Mouse (Mus musculus) liver, embryonic 11.5 days (tissue): Measurements from ENCODE around the gene Olfm2. TPM values are rescaled to one million over a fixed set of nuclear protein-coding genes. Genes with fewer than 3 reads are reported as not detected.

Experiments
- ATAC-seq: fragments of 200-750 bp; cut with Nextera tagmentation; replicated peaks from 2 replicates; pipeline ENCODE4 v1.8.0; 2017; ENCODE audit warnings: moderate number of reproducible peaks, mild to moderate bottlenecking, moderate TSS enrichment, moderate library complexity; ENCODE audit not compliant: low FRiP score
- DNase-seq: peaks from one replicate; pipeline ENCODE4 v3.0.0-alpha.2; 2017; ENCODE audit warnings: low spot score
- H3K27ac ChIP-seq: fragments of 300-500 bp; sonication (generic); 2 replicates; pipeline ENCODE4 v1.5.1; 2014; ENCODE audit warnings: mild to moderate bottlenecking, low read depth, low read length, control low read depth
- H3K27me3 ChIP-seq: fragments of 300-500 bp; sonication (generic); replicated peaks from 2 replicates; pipeline ENCODE4 v1.6.1; 2014; ENCODE audit warnings: low read length, mixed read lengths; ENCODE audit not compliant: control insufficient read depth, insufficient read depth
- H3K36me3 ChIP-seq: fragments of 300-500 bp; sonication (generic); 2 replicates; pipeline ENCODE4 v1.6.1; 2014; ENCODE audit warnings: mild to moderate bottlenecking, low read length, moderate library complexity, mixed read lengths; ENCODE audit not compliant: control insufficient read depth, insufficient read depth
- H3K4me1 ChIP-seq: fragments of 300-500 bp; sonication (generic); replicated peaks from 2 replicates; pipeline ENCODE4 v1.6.1; 2014; ENCODE audit warnings: low read length, mixed read lengths; ENCODE audit not compliant: control insufficient read depth, insufficient read depth
- H3K4me2 ChIP-seq: fragments of 300-500 bp; sonication (generic); 2 replicates; pipeline ENCODE4 v1.6.1; 2014; ENCODE audit warnings: mild to moderate bottlenecking, control low read depth, moderate library complexity
- H3K4me3 ChIP-seq: fragments of 300-500 bp; sonication (generic); 2 replicates; pipeline ENCODE4 v1.5.1; 2014; ENCODE audit warnings: low read depth, low read length, control low read depth
- H3K9ac ChIP-seq: fragments of 300-500 bp; sonication (generic); 2 replicates; pipeline ENCODE4 v1.6.1; 2014; ENCODE audit warnings: low read depth, low read length, control low read depth
- H3K9me3 ChIP-seq: fragments of 300-500 bp; sonication (generic); 2 replicates; pipeline ENCODE4 v1.6.1; 2016; ENCODE audit warnings: low read length, inconsistent platforms, mixed read lengths; ENCODE audit not compliant: control insufficient read depth
- WGBS: fragments of 180-500 bp; shearing (Covaris S2); extraction: QIAGEN DNeasy Blood & Tissue Kit; methylation state at CpG from one replicate; pipeline ENCODE4 v1.1.7; 2014; 5-methylcytosine and 5-hydroxymethylcytosine counted together
- polyA plus RNA-seq: library from polyadenylated mRNA; unstranded; fragments of >200 nt; fragmentation: Nextera tagmentation; extraction: Ambion mirVana; gene quantifications from 2 replicates; pipeline ENCODE4 v1.2.1, GENCODE M21; 2014

Gene Olfm2
- polyA plus RNA-seq, 1 experiment from 2014 or later, result 1.3 TPM

GRCm38 (mm10) chr9:20763099-20763498, 16.9 kb upstream of the Olfm2 start:
- DNase-seq, result no peak
- Histone ChIP-seq H3K27me3 (0 out of 2 replicates have a peak, but pooled peaks cover 2% of the 10 kb centered on the region), H3K4me1 (no peaks in the 10 kb centered on the region; the same call in 1 of the 2 replicates), H3K27ac (no peak overlapping the region), H3K4me2 (no peak overlapping the region), H3K9me3 (no peaks in the 10 kb centered on the region), H3K36me3 (no peaks in the 10 kb centered on the region), H3K4me3 (no peak overlapping the region), H3K9ac (no peak overlapping the region)
- ATAC-seq, result no peak
- WGBS, result 88% methylated on average over 1 of the region's 1 CpGs

DNA sequence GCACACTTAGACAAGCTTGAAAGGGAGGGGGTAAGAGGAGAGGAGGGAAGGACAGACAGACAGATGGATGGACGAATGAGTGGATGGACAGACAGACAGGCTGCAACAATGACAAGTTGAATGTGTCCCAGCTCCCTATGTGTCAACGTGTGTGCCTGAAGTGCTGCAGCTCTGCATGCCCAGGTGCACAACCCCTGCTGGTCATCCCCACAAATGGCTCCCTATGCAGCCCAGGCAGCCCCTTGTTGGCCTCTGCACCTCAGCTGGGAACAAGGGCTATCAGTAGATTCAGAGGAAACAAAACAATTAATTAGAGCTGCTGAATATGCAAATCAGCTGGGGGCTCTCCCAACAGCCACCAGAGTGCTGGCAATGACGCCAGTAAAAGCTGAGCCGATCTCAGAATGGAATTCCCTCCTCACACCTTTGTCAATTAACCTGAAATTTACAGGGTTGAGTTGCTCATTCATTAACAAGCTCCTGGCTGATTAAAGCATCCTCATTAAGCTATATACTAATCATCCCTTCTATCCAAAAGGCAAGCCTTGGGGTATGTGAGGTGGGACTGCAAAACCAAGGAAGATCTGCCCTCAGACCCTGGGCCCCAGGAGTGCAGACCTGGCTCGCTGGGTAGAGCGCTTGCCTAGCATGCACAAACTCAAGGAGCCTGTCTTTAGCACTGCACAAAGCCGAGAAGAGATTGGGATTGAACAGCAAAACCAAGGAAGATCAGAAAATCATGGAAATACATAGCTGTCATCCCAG, 16.2 kb upstream of the Olfm2 start:
- Histone ChIP-seq H3K9me3 (no peaks in the 10 kb centered on the region), H3K36me3 (no peaks in the 10 kb centered on the region), H3K27me3 (0 out of 2 replicates have a peak, but pooled peaks cover 2% of the 10 kb centered on the region), H3K4me2 (no peak overlapping the region), H3K27ac (no peak overlapping the region), H3K4me3 (no peak overlapping the region), H3K4me1 (peaks cover 5% of the 10 kb centered on the region), H3K9ac (no peak overlapping the region)
- no peak for DNase-seq
- WGBS, result 57% methylated on average over 7 of the region's 7 CpGs
- no peak for ATAC-seq

DNA sequence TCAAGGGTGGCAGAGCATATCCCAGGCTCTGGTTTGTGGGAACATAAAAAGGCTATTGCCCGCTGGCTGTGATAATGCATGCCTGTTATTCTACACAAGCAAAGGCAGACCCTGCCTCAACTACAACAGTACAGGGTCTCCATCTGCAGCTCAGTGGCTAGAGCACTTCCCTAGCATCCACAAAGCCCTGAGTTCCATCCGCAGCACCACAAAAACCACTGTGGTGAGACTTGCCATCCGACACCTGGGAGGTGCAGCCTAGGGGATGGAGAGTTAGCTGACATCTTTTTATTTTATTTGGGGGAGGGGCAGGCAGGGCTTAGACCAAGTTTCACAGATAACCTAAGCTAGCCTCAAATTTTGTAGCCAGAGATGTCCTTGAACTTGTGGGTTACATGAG, 15.2 kb upstream of the Olfm2 start:
- no peaks in the 10 kb centered on the region for H3K36me3 ChIP-seq
- WGBS, result 53% methylated on average over 3 of the region's 3 CpGs
- H3K9ac ChIP-seq, result no peak overlapping the region
- H3K4me3 ChIP-seq, result no peak overlapping the region
- H3K27me3 ChIP-seq, result 0 out of 2 replicates have a peak, but pooled peaks cover 2% of the 10 kb centered on the region
- ATAC-seq (no peak), DNase-seq (no peak)
- H3K4me1 ChIP-seq, result peaks cover 12% of the 10 kb centered on the region
- no peak overlapping the region for H3K27ac ChIP-seq
- H3K4me2 ChIP-seq, result no peak overlapping the region
- H3K9me3 ChIP-seq, result no peaks in the 10 kb centered on the region

- no peak for DNase-seq
- 41% methylated on average over 12 of the region's 12 CpGs for WGBS
- no peak for ATAC-seq
- peaks cover 16% of the 10 kb centered on the region for H3K4me1 ChIP-seq
- no peaks in the 10 kb centered on the region for H3K9me3 ChIP-seq
- H3K36me3 ChIP-seq, result no peaks in the 10 kb centered on the region
- 0 out of 2 replicates have a peak, but pooled peaks cover 2% of the 10 kb centered on the region for H3K27me3 ChIP-seq
- no peak overlapping the region for H3K4me2 ChIP-seq
- no peak overlapping the region for H3K4me3 ChIP-seq
- H3K27ac ChIP-seq, result no peak overlapping the region; the same call in 1 of the 2 replicates
- H3K9ac ChIP-seq, result no peak overlapping the region
These were observed 14.7 kb upstream of the Olfm2 start for GRCm38 (mm10) chr9:20760813-20761212.

GRCm38 (mm10) chr9:20758896-20759295, 12.7 kb upstream of the Olfm2 start:
- no peak overlapping the region for H3K9ac ChIP-seq
- WGBS, result 91% methylated on average over 6 of the region's 6 CpGs
- no peak overlapping the region for H3K27ac ChIP-seq
- H3K4me3 ChIP-seq, result no peak overlapping the region
- H3K36me3 ChIP-seq, result no peaks in the 10 kb centered on the region
- no peaks in the 10 kb centered on the region for H3K9me3 ChIP-seq
- ATAC-seq (no peak), DNase-seq (no peak)
- H3K4me1 ChIP-seq, result peaks cover 16% of the 10 kb centered on the region
- H3K4me2 ChIP-seq, result no peak overlapping the region
- H3K27me3 ChIP-seq, result 0 out of 2 replicates have a peak, but pooled peaks cover 2% of the 10 kb centered on the region

- no peak overlapping the region for H3K9ac ChIP-seq
- ATAC-seq (no peak), DNase-seq (no peak)
- H3K9me3 ChIP-seq, result no peaks in the 10 kb centered on the region
- H3K27me3 ChIP-seq, result 0 out of 2 replicates have a peak, but pooled peaks cover 2% of the 10 kb centered on the region
- no peak overlapping the region for H3K4me2 ChIP-seq
- H3K4me3 ChIP-seq, result no peak overlapping the region
- H3K36me3 ChIP-seq, result no peaks in the 10 kb centered on the region
- WGBS, result 74% methylated on average over 2 of the region's 2 CpGs
- H3K4me1 ChIP-seq, result peaks cover 16% of the 10 kb centered on the region
- H3K27ac ChIP-seq, result no peak overlapping the region
These were observed 12.1 kb upstream of the Olfm2 start for GRCm38 (mm10) chr9:20758243-20758642.

DNA sequence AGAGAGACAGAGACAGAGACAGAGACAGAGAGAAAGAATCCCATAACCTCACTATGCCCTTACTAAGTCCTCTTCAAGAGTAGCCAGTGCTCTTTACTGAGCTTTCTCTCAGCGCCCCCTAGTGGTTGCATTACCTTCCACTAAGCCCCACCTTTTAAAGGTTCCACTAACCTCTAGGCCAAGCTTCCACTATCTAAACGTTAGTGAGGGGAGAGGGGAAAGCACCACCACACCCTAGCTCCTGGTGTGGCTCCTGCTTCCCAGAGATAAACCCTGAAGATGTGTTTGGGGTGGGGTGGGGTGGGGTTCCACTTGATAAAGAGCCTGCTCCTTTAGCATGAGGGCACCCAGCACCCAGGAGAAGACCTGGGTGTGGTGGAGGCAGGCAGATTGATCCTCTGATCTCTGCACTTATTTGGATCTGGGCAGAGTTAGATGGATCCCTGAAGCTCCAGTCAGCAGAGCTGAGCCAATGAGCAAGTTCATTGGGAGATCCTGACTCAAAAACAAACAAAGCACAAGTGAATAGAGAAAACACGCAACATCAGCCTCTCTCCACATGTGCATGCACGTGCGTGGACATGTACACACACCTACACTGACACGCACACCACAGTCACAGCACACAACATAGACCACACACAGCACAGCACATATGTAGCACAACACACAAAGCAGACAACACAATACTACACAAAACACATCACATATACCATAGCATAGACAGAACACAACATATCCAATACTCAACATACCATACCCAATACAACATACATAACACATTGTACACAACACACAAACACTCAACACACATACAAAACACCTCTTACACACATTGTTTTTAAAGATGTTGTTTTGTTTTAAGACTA, 11.2 kb upstream of the Olfm2 start:
- peak; percentile 96 for ATAC-seq

DNA sequence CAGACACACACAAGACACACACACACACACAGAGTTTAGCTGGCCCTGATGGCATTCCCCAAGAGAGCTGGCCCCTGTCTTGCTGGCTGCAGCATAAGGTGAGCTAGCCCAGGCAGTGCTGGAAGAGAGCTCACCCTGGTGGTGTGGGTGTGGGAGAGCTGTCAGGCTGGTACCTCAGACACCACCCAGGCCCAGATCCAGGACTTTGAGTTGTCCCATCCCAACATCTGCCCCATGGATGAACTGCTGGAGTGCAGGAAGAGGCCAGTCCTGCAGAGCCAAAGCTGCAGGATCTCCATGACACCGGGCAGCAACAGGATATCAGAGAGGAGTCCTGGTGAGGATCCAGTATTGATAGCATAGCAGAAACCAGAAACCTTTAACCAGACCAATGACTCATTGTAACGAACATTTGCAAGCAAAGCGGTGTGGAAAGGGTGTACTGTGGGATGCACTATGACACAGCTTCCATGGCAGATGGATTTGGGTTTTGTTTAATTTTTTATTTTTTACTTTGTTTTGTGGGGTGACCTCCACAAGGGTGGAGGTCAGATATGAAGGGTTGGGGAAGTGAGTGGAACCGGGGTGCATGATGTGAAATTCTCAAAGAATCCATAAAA, 10.0 kb upstream of the Olfm2 start:
- Histone ChIP-seq H3K27me3 (no peaks in the 10 kb centered on the region), H3K9me3 (no peaks in the 10 kb centered on the region), H3K36me3 (no peaks in the 10 kb centered on the region), H3K27ac (no peak overlapping the region), H3K4me3 (no peak overlapping the region), H3K9ac (no peak overlapping the region), H3K4me1 (peaks cover 16% of the 10 kb centered on the region), H3K4me2 (no peak overlapping the region)
- ATAC-seq (no peak), DNase-seq (no peak)
- 70% methylated on average over 4 of the region's 4 CpGs for WGBS

More for the DNA sequence above, 11.2 kb upstream of the Olfm2 start:
- no peak overlapping the region for H3K4me2 ChIP-seq
- no peaks in the 10 kb centered on the region for H3K36me3 ChIP-seq
- no peaks in the 10 kb centered on the region for H3K9me3 ChIP-seq
- no peaks in the 10 kb centered on the region for H3K27me3 ChIP-seq
- H3K27ac ChIP-seq, result no peak overlapping the region; the same call in 1 of the 2 replicates
- WGBS, result 61% methylated on average over 6 of the region's 6 CpGs
- peak; percentile 67 for DNase-seq
- H3K4me3 ChIP-seq, result no peak overlapping the region
- H3K4me1 ChIP-seq, result peaks cover 16% of the 10 kb centered on the region
- no peak overlapping the region for H3K9ac ChIP-seq
